Mouse (Mus musculus): ENCODE measurements around the gene Mypn. TPM values are rescaled to one million over a fixed set of nuclear protein-coding genes. Genes with fewer than 3 reads are reported as not detected.
A peak's percentile ranks its signal among the peaks of the same experiment; 100 is the strongest.

Gene Mypn
- total RNA-seq, 2 experiments from 2014 or later = 3.0 to 3.2 TPM

GRCm38 (mm10) chr10:63113716-63114360, 89.9 kb downstream of the Mypn start:
- no peak for DNase-seq (ENCODE audit: low spot score in 2 of 2)

- DNase-seq (ENCODE audit: low spot score in 2 of 2) = peak in 1 of 2 experiments; percentile 51
Observed at GRCm38 (mm10) chr10:63113027-63113604, 90.6 kb downstream of the Mypn start.

GRCm38 (mm10) chr10:63100657-63101056, 103.1 kb downstream of the Mypn start:
- DNase-seq (ENCODE audit: low spot score in 2 of 2) = no peak

- DNase-seq (ENCODE audit: low spot score in 2 of 2) = peak; percentile 62 to 74
Observed at GRCm38 (mm10) chr10:63099941-63100562, 103.7 kb downstream of the Mypn start.

GRCm38 (mm10) chr10:63099521-63099920, 104.2 kb downstream of the Mypn start, which contains the start of gene Atoh7:
TSS of gene Atoh7 (plus strand) at chr10:63099651.
- DNase-seq (ENCODE audit: low spot score in 2 of 2) = no peak

- DNase-seq (ENCODE audit: low spot score in 2 of 2) = no peak
Observed at GRCm38 (mm10) chr10:63098191-63098590, 105.6 kb downstream of the Mypn start.

- DNase-seq (ENCODE audit: low spot score in 2 of 2) = no peak
Observed at GRCm38 (mm10) chr10:63096757-63097156, 107.0 kb downstream of the Mypn start.

GRCm38 (mm10) chr10:63092616-63093550, 110.9 kb downstream of the Mypn start:
- DNase-seq (ENCODE audit: low spot score in 2 of 2) = no peak

- no peak for DNase-seq (ENCODE audit: low spot score in 2 of 2)
Observed at GRCm38 (mm10) chr10:63091915-63092314, 111.8 kb downstream of the Mypn start.

GRCm38 (mm10) chr10:63089758-63090571, 113.8 kb downstream of the Mypn start:
- DNase-seq (ENCODE audit: low spot score in 2 of 2) = peak; percentile 9 to 14

GRCm38 (mm10) chr10:63089103-63089757, 114.5 kb downstream of the Mypn start:
- DNase-seq (ENCODE audit: low spot score in 2 of 2) = peak; percentile 3 to 9

GRCm38 (mm10) chr10:63086304-63086703, 117.4 kb downstream of the Mypn start:
- no peak for DNase-seq (ENCODE audit: low spot score in 2 of 2)

GRCm38 (mm10) chr10:63065988-63066387, 137.8 kb downstream of the Mypn start:
- DNase-seq (ENCODE audit: low spot score in 2 of 2) = peak; percentile 71 to 82

Other genes with a start within 250 kb of the Mypn start
- gene Rufy2, start 223.7 kb downstream of the Mypn start, total RNA-seq (2021) = 10 to 100 TPM; 68.9 to 74.6 TPM
- gene Hnrnph3, start 179.7 kb downstream of the Mypn start, total RNA-seq (2021) = 10 to 100 TPM; 31.0 to 39.5 TPM
- 1 to 10 TPM; 1.8 to 3.0 TPM for gene Pbld2, start 179.6 kb downstream of the Mypn start, total RNA-seq (2021)
- gene Pbld1, start 143.8 kb downstream of the Mypn start, total RNA-seq (2021) = under 1 TPM; 0.21 to 0.48 TPM
- 1 to 10 TPM; 1.3 to 2.7 TPM for gene Atoh7, start 104.3 kb downstream of the Mypn start, total RNA-seq (2021)
- gene Herc4, start 39.9 kb upstream of the Mypn start, total RNA-seq (2021) = 10 to 100 TPM; 30.3 to 38.1 TPM
- gene Sirt1, start 177.8 kb upstream of the Mypn start, total RNA-seq (2021) = 10 to 100 TPM; 11.3 to 12.4 TPM
- 10 to 100 TPM; 14.2 to 15.0 TPM for gene Dnajc12, start 178.5 kb upstream of the Mypn start, total RNA-seq (2021)
- gene Gm7075, start 217.8 kb upstream of the Mypn start, total RNA-seq (2021) = not detected
- gene Ctnna3, start 226.1 kb upstream of the Mypn start, total RNA-seq (2021) = 1 to 10 TPM; 1.1 to 1.4 TPM

Measured in layer of hippocampus, postnatal 14 days (tissue).